Mouse (Mus musculus): ENCODE measurements at regions not wholly inside any gene's neighbourhood (a gene's known extent, or its start where the extent isn't known, plus 50 kb on each side); places are given as distances from the start of the nearest gene placed in this dataset.

GRCm38 (mm10) chr13:37528876-37529275 lies 183.9 kb downstream of the Ly86 start:
- DNase-seq (ENCODE audit: low spot score in 2 of 2), result no peak

- DNase-seq (ENCODE audit: low spot score in 2 of 2), result no peak
Measured at GRCm38 (mm10) chr13:37531512-37532183, 186.6 kb downstream of the Ly86 start.

- DNase-seq (ENCODE audit: low spot score in 2 of 2), result no peak
Measured at GRCm38 (mm10) chr13:37532596-37533170, 187.7 kb downstream of the Ly86 start.

GRCm38 (mm10) chr13:37533851-37534250 lies 188.8 kb downstream of the Ly86 start:
- no peak for DNase-seq (ENCODE audit: low spot score in 2 of 2)

- DNase-seq (ENCODE audit: low spot score in 2 of 2), result no peak
Measured at GRCm38 (mm10) chr13:37537330-37537729, 192.3 kb downstream of the Ly86 start.

GRCm38 (mm10) chr13:37537793-37538192 lies 192.8 kb downstream of the Ly86 start:
- no peak for DNase-seq (ENCODE audit: low spot score in 2 of 2)

GRCm38 (mm10) chr13:37540980-37541531 lies 196.0 kb downstream of the Ly86 start:
- DNase-seq (ENCODE audit: low spot score in 2 of 2), result no peak

- peak; percentile 60 for DNase-seq (ENCODE audit: low spot score in 2 of 2)
Measured at GRCm38 (mm10) chr13:37541674-37542073, 196.7 kb downstream of the Ly86 start.

- no peak for DNase-seq (ENCODE audit: low spot score in 2 of 2)
Measured at GRCm38 (mm10) chr13:37542744-37543196, 197.8 kb downstream of the Ly86 start.

- no peak for DNase-seq (ENCODE audit: low spot score in 2 of 2)
Measured at GRCm38 (mm10) chr13:37543788-37544187, 198.8 kb downstream of the Ly86 start.

- no peak for DNase-seq (ENCODE audit: low spot score in 2 of 2)
Measured at GRCm38 (mm10) chr13:37544696-37545095, 199.7 kb downstream of the Ly86 start.

GRCm38 (mm10) chr13:37546556-37546955 lies 201.5 kb downstream of the Ly86 start:
- DNase-seq (ENCODE audit: low spot score in 2 of 2), result no peak

GRCm38 (mm10) chr13:37550584-37550983 lies 205.6 kb downstream of the Ly86 start:
- DNase-seq (ENCODE audit: low spot score in 2 of 2), result no peak

GRCm38 (mm10) chr13:37553392-37553791 lies 208.4 kb downstream of the Ly86 start:
- no peak for DNase-seq (ENCODE audit: low spot score in 2 of 2)

GRCm38 (mm10) chr13:37557183-37557582 lies 212.2 kb downstream of the Ly86 start:
- DNase-seq (ENCODE audit: low spot score in 2 of 2), result no peak

GRCm38 (mm10) chr13:37557766-37558165 lies 212.8 kb downstream of the Ly86 start:
- DNase-seq (ENCODE audit: low spot score in 2 of 2), result no peak

GRCm38 (mm10) chr13:37559056-37559455 lies 214.0 kb downstream of the Ly86 start:
- DNase-seq (ENCODE audit: low spot score in 2 of 2), result no peak

GRCm38 (mm10) chr13:37559706-37560313 lies 214.8 kb downstream of the Ly86 start:
- peak in 1 of 2 experiments; percentile 24 for DNase-seq (ENCODE audit: low spot score in 2 of 2)

GRCm38 (mm10) chr13:37560387-37560786 lies 215.4 kb downstream of the Ly86 start:
- no peak for DNase-seq (ENCODE audit: low spot score in 2 of 2)

- DNase-seq (ENCODE audit: low spot score in 2 of 2), result peak in 1 of 2 experiments; percentile 42
Measured at GRCm38 (mm10) chr13:37560800-37561199, 215.8 kb downstream of the Ly86 start.

GRCm38 (mm10) chr13:37561437-37561836 lies 216.4 kb downstream of the Ly86 start:
- DNase-seq (ENCODE audit: low spot score in 2 of 2), result no peak

- DNase-seq (ENCODE audit: low spot score in 2 of 2), result no peak
Measured at GRCm38 (mm10) chr13:37562141-37562540, 216.1 kb upstream of the Rreb1 start.

- DNase-seq (ENCODE audit: low spot score in 2 of 2), result peak in 1 of 2 experiments; percentile 33
Measured at GRCm38 (mm10) chr13:37562652-37563051, 215.5 kb upstream of the Rreb1 start.

All from right cerebral cortex, postnatal 10 days (tissue).